9 mouse cellular contexts compared by ENCODE assay signal in the genomic region with DNA sequence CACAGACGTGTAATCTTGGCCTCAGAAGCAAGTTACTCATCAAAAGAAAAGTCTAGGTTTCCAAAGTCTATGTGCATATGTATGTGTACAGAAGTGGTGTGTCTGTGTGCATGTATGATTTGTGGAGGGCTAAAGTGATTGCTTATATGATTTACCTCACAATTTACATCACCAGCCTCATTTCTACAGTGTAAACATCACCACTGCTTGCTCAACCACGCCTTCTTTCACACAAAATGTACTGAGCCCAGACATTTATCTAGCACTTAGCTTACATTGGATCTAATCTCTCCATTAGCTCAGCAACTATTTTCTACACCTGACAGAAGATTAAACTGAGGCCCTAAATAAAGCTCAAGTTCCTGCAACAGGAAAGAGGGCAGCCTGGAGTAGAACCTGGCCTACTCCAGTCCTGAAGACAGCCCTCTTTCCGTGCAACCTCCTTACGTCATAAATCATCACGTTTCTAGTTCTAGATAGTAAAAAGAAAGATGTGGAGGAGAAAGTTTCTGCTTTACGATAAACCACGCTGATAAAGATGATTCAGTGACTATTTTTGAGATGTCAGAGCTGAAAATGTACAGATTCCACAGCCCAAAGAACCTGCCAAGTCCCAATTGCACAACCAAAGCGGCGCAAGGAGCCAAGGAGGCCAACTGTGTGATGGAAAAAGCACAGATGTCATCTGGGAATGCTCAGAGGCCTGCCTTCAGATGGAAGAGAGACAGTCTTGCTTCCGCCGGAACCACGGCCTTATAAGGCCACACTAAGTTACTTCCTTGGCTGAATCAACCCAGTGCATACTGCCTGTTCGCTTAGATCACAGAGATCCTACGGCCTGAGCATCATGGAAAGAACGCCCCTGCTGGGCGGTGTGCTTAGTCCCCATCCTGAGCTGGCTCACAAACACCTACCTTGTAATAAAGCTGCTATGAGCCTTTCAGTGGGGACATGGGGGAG.
A peak's percentile ranks its signal among the peaks of the same experiment; 100 is the strongest.
DNase-seq lines count a peak whose midpoint lies in the region; ATAC-seq and TF ChIP-seq lines count a peak whose summit lies in the region.
"Had no signal": no experiment of that assay in that cellular context is flagged by ENCODE, and none has a peak within 500 bp of the region (broad histone marks: within the 10 kb centered on the region; RNA-seq: fewer than 3 reads in every experiment).

No protein-coding gene starts in this region.

- TF ChIP-seq CTCF in embryonic fibroblast, embryonic 13.5 days (IDR thresholded peaks at IDR 0.05; ENCODE audit: borderline replicate concordance, insufficient read depth, low read length): no peak
- TF ChIP-seq CTCF in liver, postnatal 0 days (IDR thresholded peaks at IDR 0.05; ENCODE audit: low read depth): no peak

- H3K4me3 ChIP-seq in heart, embryonic 11.5 days (ENCODE audit: low read depth, low read length): no peak overlapping the region
- H3K4me3 ChIP-seq in embryonic fibroblast, embryonic 13.5 days (ENCODE audit: insufficient read depth, low read length): no peak overlapping the region
- no peak overlapping the region for H3K4me3 ChIP-seq in liver, postnatal 0 days (ENCODE audit: low read depth, low read length)
- no peak overlapping the region for H3K4me3 ChIP-seq in stomach, embryonic 15.5 days (replicated peaks)

- peak; percentile 99 for DNase-seq in heart, adult 11 months
- peak; percentile 62 to 71 for DNase-seq in heart, postnatal 36 days
- DNase-seq in liver, postnatal 0 days: no peak
- DNase-seq in cerebellum, adult 8-10 months: no peak

- intact Hi-C loops in heart, postnatal 36 days (cut with DNase I): no loop called here

- no peak for TF ChIP-seq POLR2A in embryonic fibroblast, embryonic 13.5 days (IDR thresholded peaks at IDR 0.05; ENCODE audit: low read depth, low read length)

- no peaks in the 10 kb centered on the region for H3K27me3 ChIP-seq in heart, embryonic 11.5 days (ENCODE audit: control insufficient read depth, insufficient read depth, low read length)
- H3K27me3 ChIP-seq in liver, postnatal 0 days (ENCODE audit: insufficient read depth, low read length): no peaks in the 10 kb centered on the region
- H3K27me3 ChIP-seq in stomach, embryonic 15.5 days (replicated peaks): no peaks in the 10 kb centered on the region
- H3K27me3 ChIP-seq: CH12.LX had no signal

- no peaks in the 10 kb centered on the region for H3K9me3 ChIP-seq in heart, embryonic 11.5 days (replicated peaks; ENCODE audit: control insufficient read depth, low read length)
- H3K9me3 ChIP-seq in liver, postnatal 0 days (ENCODE audit: low read length): no peaks in the 10 kb centered on the region
- H3K9me3 ChIP-seq in stomach, embryonic 15.5 days: no peaks in the 10 kb centered on the region

- no peak overlapping the region for H3K27ac ChIP-seq in heart, embryonic 11.5 days (ENCODE audit: low read depth, low read length)
- H3K27ac ChIP-seq in embryonic fibroblast, embryonic 13.5 days (ENCODE audit: insufficient read depth, low read length): peak overlapping the region; percentile 95
- H3K27ac ChIP-seq in liver, postnatal 0 days (ENCODE audit: low read depth): no peak overlapping the region
- H3K27ac ChIP-seq in stomach, embryonic 15.5 days: peak overlapping the region; percentile 72

- H3K36me3 ChIP-seq in heart, embryonic 11.5 days (ENCODE audit: control insufficient read depth, insufficient read depth, low read length): no peaks in the 10 kb centered on the region
- no peaks in the 10 kb centered on the region for H3K36me3 ChIP-seq in liver, postnatal 0 days (replicated peaks; ENCODE audit: insufficient read depth, low read length)
- H3K36me3 ChIP-seq in stomach, embryonic 15.5 days: no peaks in the 10 kb centered on the region

- no peaks in the 10 kb centered on the region for H3K4me1 ChIP-seq in heart, embryonic 11.5 days (ENCODE audit: control insufficient read depth, insufficient read depth, low read length)
- H3K4me1 ChIP-seq in embryonic fibroblast, embryonic 13.5 days (ENCODE audit: control insufficient read depth, insufficient read depth, low read length): 0 out of 2 replicates have a peak, but pooled peaks cover 3% of the 10 kb centered on the region
- peaks cover 16% of the 10 kb centered on the region for H3K4me1 ChIP-seq in liver, postnatal 0 days (ENCODE audit: insufficient read depth)
- peaks cover 10% of the 10 kb centered on the region for H3K4me1 ChIP-seq in stomach, embryonic 15.5 days

- no peak overlapping the region for H3K4me2 ChIP-seq in heart, embryonic 11.5 days
- no peak overlapping the region for H3K4me2 ChIP-seq in liver, postnatal 0 days (ENCODE audit: low read depth, low read length)
- H3K4me2 ChIP-seq in stomach, embryonic 15.5 days: no peak overlapping the region

- no peak overlapping the region for H3K9ac ChIP-seq in heart, embryonic 11.5 days (ENCODE audit: low read depth, low read length)
- no peak overlapping the region for H3K9ac ChIP-seq in liver, postnatal 0 days (replicated peaks)
- no peak overlapping the region for H3K9ac ChIP-seq in stomach, embryonic 15.5 days

- 61% methylated on average over 16 of the region's 16 CpGs for WGBS in heart, embryonic 11.5 days (ENCODE audit: insufficient replicate concordance)
- 78% methylated on average over 16 of the region's 16 CpGs for WGBS in liver, postnatal 0 days (ENCODE audit: insufficient replicate concordance)
- 53% methylated on average over 16 of the region's 16 CpGs for WGBS in stomach, embryonic 15.5 days

- ATAC-seq in heart, embryonic 11.5 days (replicated peaks; ENCODE audit: insufficient number of reproducible peaks, low FRiP score, low TSS enrichment): no peak
- ATAC-seq in liver, postnatal 0 days: no peak
- peak; percentile 85 for ATAC-seq in stomach, embryonic 15.5 days (ENCODE audit: insufficient read depth, low FRiP score, low read depth)
- no peak for ATAC-seq in megakaryocyte progenitor cell, adult 5-6 weeks (replicated peaks; ENCODE audit: poor library complexity)

- TF ChIP-seq EP300 in liver, postnatal 0 days (IDR thresholded peaks at IDR 0.05; ENCODE audit: low read depth): peak; percentile 46; the same call in 1 of the 2 replicates

Comparison
In these comparisons a context has a peak if more than half of its experiments do, and no peak if none do; other contexts are left out.
1. DNase-seq: peak in heart, adult 11 months (single experiment) and heart, postnatal 36 days (2 of 2); none in liver, postnatal 0 days (single experiment) and cerebellum, adult 8-10 months (single experiment).
2. H3K27ac ChIP-seq: peak in embryonic fibroblast, embryonic 13.5 days (single experiment) and stomach, embryonic 15.5 days (single experiment); none in heart, embryonic 11.5 days (single experiment) and liver, postnatal 0 days (single experiment).